Comparison of ENCODE assay signal across 10 mouse cellular contexts in genomic region chr17:29589221-29589898, GRCm38 (mm10). TPM values are rescaled to one million over a fixed set of nuclear protein-coding genes. Genes with fewer than 3 reads are reported as not detected.
DNase-seq lines count a peak whose midpoint lies in the region; ATAC-seq lines count a peak whose summit lies in the region.
"Had no signal": no experiment of that assay in that cellular context is flagged by ENCODE, and none has a peak within 500 bp of the region (broad histone marks: within the 10 kb centered on the region; RNA-seq: fewer than 3 reads in every experiment).

No protein-coding gene starts in this region.

- peak; percentile 81 for ATAC-seq in neural tube, embryonic 15.5 days (ENCODE audit: low FRiP score)

- intact Hi-C loops in left cerebral cortex, postnatal 14 days (cut with DNase I): no loop called here

- H3K36me3 ChIP-seq in forebrain, embryonic 10.5 days (replicated peaks): peaks cover 44% of the 10 kb centered on the region
- peaks cover 5% of the 10 kb centered on the region for H3K36me3 ChIP-seq in neural tube, embryonic 15.5 days

- H3K9me3 ChIP-seq in forebrain, embryonic 10.5 days: no peaks in the 10 kb centered on the region
- H3K9me3 ChIP-seq in neural tube, embryonic 15.5 days (replicated peaks): no peaks in the 10 kb centered on the region

- H3K27me3 ChIP-seq in forebrain, embryonic 10.5 days (ENCODE audit: poor library complexity, severe bottlenecking): no peaks in the 10 kb centered on the region
- no peaks in the 10 kb centered on the region for H3K27me3 ChIP-seq in neural tube, embryonic 15.5 days (replicated peaks)

- no peak overlapping the region for H3K9ac ChIP-seq in neural tube, embryonic 15.5 days (replicated peaks)

- peaks cover 16% of the 10 kb centered on the region for H3K4me1 ChIP-seq in forebrain, embryonic 10.5 days
- H3K4me1 ChIP-seq in neural tube, embryonic 15.5 days: peaks cover 21% of the 10 kb centered on the region

- 66% methylated on average over 11 of the region's 11 CpGs for WGBS in forebrain, embryonic 10.5 days
- 24% methylated on average over 11 of the region's 11 CpGs for WGBS in neural tube, embryonic 15.5 days

- DNase-seq in left cerebral cortex, postnatal 14 days (ENCODE audit: low spot score in 2 of 2): peak; percentile 37 to 51
- no peak for DNase-seq in left cerebral cortex, adult 11 months (ENCODE audit: low spot score)
- peak; percentile 19 for DNase-seq in forebrain, embryonic 10.5 days (ENCODE audit: extremely low spot score, low spot score)
- DNase-seq in layer of hippocampus, postnatal 10 days (ENCODE audit: low spot score in 2 of 2): peak; percentile 24 to 43
- DNase-seq in c-Kit-positive CD71-positive TER-119-positive erythroid progenitor cells, embryonic 14.5 days (ENCODE audit: low spot score): no peak
- DNase-seq in MN1 (ENCODE audit: low spot score): no peak
- no peak for DNase-seq in thymus, postnatal 10 days (ENCODE audit: low spot score in 2 of 2)
- DNase-seq: gastrocnemius, postnatal 14 days had no signal

- no peak overlapping the region for H3K4me3 ChIP-seq in forebrain, embryonic 10.5 days
- no peak overlapping the region for H3K4me3 ChIP-seq in neural tube, embryonic 15.5 days (replicated peaks)

- H3K4me2 ChIP-seq in neural tube, embryonic 15.5 days: no peak overlapping the region

- H3K27ac ChIP-seq in forebrain, embryonic 10.5 days: peak overlapping the region; percentile 71
- peak overlapping the region; percentile 70 for H3K27ac ChIP-seq in neural tube, embryonic 15.5 days (replicated peaks)

RNA-seq across cellular contexts. Expression of gene Rnf8, which starts 25.2 kb away (rescaled TPM):
- total RNA-seq in left cerebral cortex, postnatal 14 days (2021): 10 to 100 TPM; 46.8 to 58.6 TPM
- polyA plus RNA-seq in forebrain, embryonic 10.5 days (2016; fragmentation: Nextera tagmentation; extraction: Ambion mirVana): 120 and 124 TPM in 2 replicates
- total RNA-seq in layer of hippocampus, postnatal 10 days (2021): 10 to 100 TPM; 46.1 to 49.9 TPM
- 78.0 and 78.6 TPM in 2 replicates for polyA plus RNA-seq in neural tube, embryonic 15.5 days (2015; fragmentation: Nextera tagmentation; extraction: Ambion mirVana)

RNA-seq across cellular contexts. Expression of gene Gm28043, which starts 25.3 kb away (rescaled TPM):
- total RNA-seq in left cerebral cortex, postnatal 14 days (2021): 1 to 10 TPM; 3.1 to 3.7 TPM
- 3.6 and 3.9 TPM in 2 replicates for polyA plus RNA-seq in forebrain, embryonic 10.5 days (2016; fragmentation: Nextera tagmentation; extraction: Ambion mirVana)
- 1 to 10 TPM; 3.1 to 6.1 TPM for total RNA-seq in layer of hippocampus, postnatal 10 days (2021)
- 1.7 and 2.4 TPM in 2 replicates for polyA plus RNA-seq in neural tube, embryonic 15.5 days (2015; fragmentation: Nextera tagmentation; extraction: Ambion mirVana)

RNA-seq across cellular contexts. Expression of gene Tmem217, which starts 37.2 kb away (rescaled TPM):
- total RNA-seq in left cerebral cortex, postnatal 14 days (2021): under 1 TPM in 1 of 2 experiments, not detected in 1; 0.68 TPM
- 1.0 and 1.2 TPM in 2 replicates for polyA plus RNA-seq in forebrain, embryonic 10.5 days (2016; fragmentation: Nextera tagmentation; extraction: Ambion mirVana)
- total RNA-seq in layer of hippocampus, postnatal 10 days (2021): not detected
- polyA plus RNA-seq in neural tube, embryonic 15.5 days (2015; fragmentation: Nextera tagmentation; extraction: Ambion mirVana): 1.2 and 1.5 TPM in 2 replicates
- total RNA-seq: gastrocnemius, postnatal 14 days; left cerebral cortex, postnatal 10 days had no signal

RNA-seq across cellular contexts. Expression of gene Tbc1d22b, which starts 39.8 kb away (rescaled TPM):
- total RNA-seq in left cerebral cortex, postnatal 14 days (2021): 10 to 100 TPM; 44.1 to 47.0 TPM
- polyA plus RNA-seq in forebrain, embryonic 10.5 days (2016; fragmentation: Nextera tagmentation; extraction: Ambion mirVana): 18.3 and 19.3 TPM in 2 replicates
- 10 to 100 TPM; 40.1 to 46.0 TPM for total RNA-seq in layer of hippocampus, postnatal 10 days (2021)
- polyA plus RNA-seq in neural tube, embryonic 15.5 days (2015; fragmentation: Nextera tagmentation; extraction: Ambion mirVana): 25.7 and 29.4 TPM in 2 replicates

RNA-seq across cellular contexts. Expression of gene Gm17657, which starts 39.9 kb away (rescaled TPM):
- not detected for total RNA-seq in left cerebral cortex, postnatal 14 days (2021)
- polyA plus RNA-seq in forebrain, embryonic 10.5 days (2016; fragmentation: Nextera tagmentation; extraction: Ambion mirVana): not detected in 2 replicates
- total RNA-seq in layer of hippocampus, postnatal 10 days (2021): not detected
- not detected in 2 replicates for polyA plus RNA-seq in neural tube, embryonic 15.5 days (2015; fragmentation: Nextera tagmentation; extraction: Ambion mirVana)
- total RNA-seq: gastrocnemius, postnatal 14 days; left cerebral cortex, postnatal 10 days had no signal

Comparison
In these comparisons a context has a peak if more than half of its experiments do, and no peak if none do; other contexts are left out.
1. DNase-seq: peak in left cerebral cortex, postnatal 14 days (2 of 2), forebrain, embryonic 10.5 days (single experiment) and layer of hippocampus, postnatal 10 days (2 of 2); none in left cerebral cortex, adult 11 months (single experiment), c-Kit-positive CD71-positive TER-119-positive erythroid progenitor cells, embryonic 14.5 days (single experiment), MN1 (single experiment) and thymus, postnatal 10 days (0 of 2).